In the genomic region with DNA sequence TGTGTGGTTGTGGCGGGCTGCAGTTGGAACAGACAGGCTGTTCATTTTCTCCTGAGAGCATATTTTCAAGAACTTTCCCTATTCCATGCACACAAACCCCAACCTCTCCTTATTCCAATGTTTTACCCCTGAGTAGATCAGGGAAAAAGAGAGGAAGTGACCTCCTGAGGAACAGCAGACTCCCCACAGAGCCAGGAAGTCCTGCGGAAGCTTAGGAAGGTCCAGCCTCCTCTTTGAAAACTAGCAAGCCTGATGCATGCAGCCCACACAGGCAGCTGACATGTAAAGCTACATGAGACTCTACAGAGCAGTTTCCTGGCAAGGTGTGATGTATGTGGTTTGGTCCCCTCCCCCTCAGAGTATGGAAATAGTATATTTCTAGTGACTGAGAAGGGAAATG, we compare ENCODE assay signal across 20 mouse cellular contexts.
"Had no signal": no experiment of that assay in that cellular context is flagged by ENCODE, and none has a peak within 500 bp of the region (broad histone marks: within the 10 kb centered on the region; RNA-seq: fewer than 3 reads in every experiment).

No protein-coding gene starts in this region.

- H3K4me2 ChIP-seq: limb, embryonic 13.5 days; liver, embryonic 12.5 days; liver, embryonic 15.5 days; midbrain, embryonic 13.5 days; neural tube, embryonic 13.5 days; stomach, embryonic 15.5 days had no signal

- H3K9me3 ChIP-seq: limb, embryonic 10.5 days; limb, embryonic 13.5 days; liver, embryonic 12.5 days; liver, embryonic 15.5 days; midbrain, embryonic 10.5 days; midbrain, embryonic 13.5 days; neural tube, embryonic 13.5 days; stomach, embryonic 15.5 days had no signal

- H3K36me3 ChIP-seq: limb, embryonic 10.5 days; limb, embryonic 13.5 days; liver, embryonic 12.5 days; liver, embryonic 15.5 days; midbrain, embryonic 10.5 days; midbrain, embryonic 13.5 days; neural tube, embryonic 13.5 days; stomach, embryonic 15.5 days had no signal

- H3K27me3 ChIP-seq: limb, embryonic 13.5 days; liver, embryonic 12.5 days; liver, embryonic 15.5 days; midbrain, embryonic 13.5 days; neural tube, embryonic 13.5 days; stomach, embryonic 15.5 days had no signal

- DNase-seq: kidney, adult 9 months; kidney, postnatal 10 days; kidney, postnatal 4 days; liver; lung, adult 18-20 months; retina, postnatal 1 day; right cerebral cortex, postnatal 25 days; spleen, adult 18-20 months; thymus, postnatal 25 days had no signal

- H3K27ac ChIP-seq: limb, embryonic 10.5 days; limb, embryonic 13.5 days; liver, embryonic 12.5 days; liver, embryonic 15.5 days; macrophage; midbrain, embryonic 10.5 days; midbrain, embryonic 13.5 days; neural tube, embryonic 13.5 days; stomach, embryonic 15.5 days had no signal

- ATAC-seq: liver, embryonic 12.5 days; midbrain, embryonic 13.5 days; midbrain, embryonic 16.5 days had no signal

- H3K4me1 ChIP-seq: liver, embryonic 12.5 days; liver, embryonic 15.5 days; midbrain, embryonic 13.5 days; neural tube, embryonic 13.5 days; stomach, embryonic 15.5 days had no signal

- H3K4me3 ChIP-seq: limb, embryonic 10.5 days; limb, embryonic 13.5 days; liver, embryonic 12.5 days; liver, embryonic 15.5 days; midbrain, embryonic 10.5 days; midbrain, embryonic 13.5 days; myocyte; neural tube, embryonic 13.5 days; stomach, embryonic 15.5 days had no signal

- H3K9ac ChIP-seq: limb, embryonic 13.5 days; liver, embryonic 12.5 days; liver, embryonic 15.5 days; midbrain, embryonic 13.5 days; neural tube, embryonic 13.5 days; stomach, embryonic 15.5 days had no signal
